Mouse (Mus musculus) stomach, postnatal 0 days (tissue): ENCODE measurements around the gene Pon3. TPM values are rescaled to one million over a fixed set of nuclear protein-coding genes. Genes with fewer than 3 reads are reported as not detected.

ENCODE experiments used
- ATAC-seq: fragments of 200-750 bp; cut with Nextera tagmentation; 2 replicates; pipeline ENCODE4 v1.8.0; 2017; ENCODE audit not compliant: low FRiP score, low TSS enrichment
- DNase-seq: peaks from one replicate; pipeline ENCODE4 v3.0.0-alpha.2; 2016; ENCODE audit warnings: low spot score
- H3K27ac ChIP-seq: fragments of 300-500 bp; sonication (generic); replicated peaks from 2 replicates; pipeline ENCODE4 v1.5.1; 2014; ENCODE audit warnings: mild to moderate bottlenecking, control low read depth
- H3K27me3 ChIP-seq: fragments of 300-500 bp; sonication (generic); 2 replicates; pipeline ENCODE4 v1.6.1; 2014; ENCODE audit warnings: low read length; ENCODE audit not compliant: control insufficient read depth, insufficient read depth
- H3K36me3 ChIP-seq: fragments of 300-500 bp; sonication (generic); 2 replicates; pipeline ENCODE4 v1.6.1; 2014; ENCODE audit warnings: low read length, mixed read lengths; ENCODE audit not compliant: control insufficient read depth, insufficient read depth
- H3K4me1 ChIP-seq: fragments of 300-500 bp; sonication (generic); replicated peaks from 2 replicates; pipeline ENCODE4 v1.6.1; 2014; ENCODE audit warnings: antibody characterized with exemption; ENCODE audit not compliant: control insufficient read depth, insufficient read depth
- H3K4me2 ChIP-seq: fragments of 300-500 bp; sonication (generic); replicated peaks from 2 replicates; pipeline ENCODE4 v1.6.1; 2014; ENCODE audit warnings: low read depth, mild to moderate bottlenecking, control low read depth, moderate library complexity
- H3K4me3 ChIP-seq: fragments of 300-500 bp; sonication (generic); 2 replicates; pipeline ENCODE4 v1.5.1; 2014; ENCODE audit warnings: low read depth, low read length, control low read depth
- H3K9ac ChIP-seq: fragments of 300-500 bp; sonication (generic); 2 replicates; pipeline ENCODE4 v1.6.1; 2014; ENCODE audit warnings: mild to moderate bottlenecking, low read length, control low read depth, mixed read lengths
- H3K9me3 ChIP-seq: fragments of 300-500 bp; sonication (generic); 2 replicates; pipeline ENCODE4 v1.6.1; 2016; ENCODE audit warnings: low read length; ENCODE audit not compliant: control insufficient read depth
- CTCF ChIP-seq: IDR thresholded peaks from 2 replicates; pipeline ENCODE4 v1.5.1; 2016; ENCODE audit warnings: antibody characterized with exemption, low read depth, mild to moderate bottlenecking, moderate library complexity
- EP300 ChIP-seq: optimal IDR thresholded peaks from 2 replicates; pipeline ENCODE3; 2016; ENCODE audit warnings: antibody characterized with exemption
- WGBS: fragments of 180-500 bp; shearing (Covaris S2); extraction: QIAGEN DNeasy Blood & Tissue Kit; methylation state at CpG from one replicate; pipeline ENCODE4 v1.1.7; 2014; 5-methylcytosine and 5-hydroxymethylcytosine counted together
- polyA plus RNA-seq: library from polyadenylated mRNA; unstranded; fragments of >200 nt; fragmentation: Nextera tagmentation; extraction: Ambion mirVana; gene quantifications from 2 replicates; pipeline ENCODE4 v1.2.1, GENCODE M21; 2015

Gene Pon3
- polyA plus RNA-seq, 1 experiment from 2014 or later, result 30.2 TPM

DNA sequence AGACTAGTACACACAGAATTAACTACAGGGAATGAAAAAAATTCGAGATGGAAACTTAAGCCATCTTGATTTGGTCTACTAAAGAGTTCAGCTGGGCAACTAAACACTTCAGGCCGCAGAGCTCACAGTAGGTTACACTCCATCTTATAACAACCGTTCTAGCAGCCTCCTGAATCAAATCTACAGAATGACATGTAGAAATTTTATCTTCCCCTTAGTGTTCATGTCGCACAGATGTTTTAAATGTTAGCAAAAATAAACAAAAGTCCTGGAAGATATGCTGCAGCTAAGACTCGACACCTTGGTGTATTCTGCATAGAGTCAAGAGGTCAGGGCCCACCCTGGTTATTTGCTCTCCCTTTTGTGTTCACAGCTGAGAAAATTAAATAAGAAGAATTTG, 31.8 kb upstream of the Pon3 start:
- Histone ChIP-seq H3K27ac (no peak overlapping the region), H3K36me3 (no peaks in the 10 kb centered on the region), H3K27me3 (no peaks in the 10 kb centered on the region), H3K9ac (no peak overlapping the region), H3K4me3 (no peak overlapping the region), H3K4me2 (no peak overlapping the region), H3K9me3 (no peaks in the 10 kb centered on the region), H3K4me1 (no peaks in the 10 kb centered on the region)
- WGBS, result 31% methylated on average over 5 of the region's 5 CpGs
- ATAC-seq (no peak), DNase-seq (no peak)
- TF ChIP-seq EP300 (no peak), CTCF (no peak)

- Histone ChIP-seq H3K36me3 (no peaks in the 10 kb centered on the region), H3K9me3 (no peaks in the 10 kb centered on the region), H3K27ac (no peak overlapping the region), H3K27me3 (no peaks in the 10 kb centered on the region), H3K9ac (no peak overlapping the region), H3K4me2 (no peak overlapping the region), H3K4me3 (no peak overlapping the region), H3K4me1 (no peaks in the 10 kb centered on the region)
- ATAC-seq (no peak), DNase-seq (no peak)
- WGBS, result 67% methylated on average over 2 of the region's 2 CpGs
- TF ChIP-seq EP300 (no peak), CTCF (no peak)
Measured at GRCm38 (mm10) chr6:5287392-5287791, 31.3 kb upstream of the Pon3 start.

- TF ChIP-seq EP300 (no peak), CTCF (no peak)
- Histone ChIP-seq H3K4me1 (no peaks in the 10 kb centered on the region), H3K27me3 (no peaks in the 10 kb centered on the region), H3K9ac (no peak overlapping the region), H3K36me3 (peaks cover 2% of the 10 kb centered on the region; the same call in 1 of the 2 replicates), H3K4me3 (no peak overlapping the region), H3K9me3 (no peaks in the 10 kb centered on the region), H3K27ac (no peak overlapping the region), H3K4me2 (no peak overlapping the region)
- WGBS, result 81% methylated on average over 7 of the region's 7 CpGs
- DNase-seq (no peak), ATAC-seq (no peak)
Measured at GRCm38 (mm10) chr6:5282418-5282817, 26.3 kb upstream of the Pon3 start.

GRCm38 (mm10) chr6:5280576-5281305, 24.7 kb upstream of the Pon3 start:
- WGBS, result 54% methylated on average over 6 of the region's 6 CpGs
- no peak overlapping the region for H3K4me2 ChIP-seq
- H3K27me3 ChIP-seq, result no peaks in the 10 kb centered on the region
- H3K9me3 ChIP-seq, result no peaks in the 10 kb centered on the region
- no peak for DNase-seq
- H3K27ac ChIP-seq, result no peak overlapping the region
- TF ChIP-seq EP300 (no peak), CTCF (no peak)
- H3K36me3 ChIP-seq, result peaks cover 6% of the 10 kb centered on the region; the same call in 1 of the 2 replicates
- ATAC-seq, result no peak
- no peak overlapping the region for H3K4me3 ChIP-seq
- no peak overlapping the region for H3K9ac ChIP-seq
- no peaks in the 10 kb centered on the region for H3K4me1 ChIP-seq

DNA sequence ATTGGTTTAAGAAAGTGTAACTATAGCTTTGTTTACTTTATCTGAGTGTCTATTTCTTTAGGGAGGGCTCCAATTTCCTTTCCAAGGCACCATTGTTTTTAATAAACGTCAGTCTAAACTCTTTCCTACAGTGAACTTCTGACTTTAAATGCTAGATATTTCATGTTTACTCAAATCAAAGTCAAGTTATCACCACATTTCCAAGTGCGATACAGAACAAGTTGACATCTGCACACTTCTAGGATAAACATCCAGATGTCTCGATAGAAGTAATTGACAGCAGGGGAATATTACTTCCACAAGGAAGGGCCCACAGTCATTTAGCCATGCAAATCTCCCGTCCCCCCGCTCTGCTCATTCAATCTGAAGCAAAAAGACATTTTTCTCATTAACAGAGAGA, 21.9 kb upstream of the Pon3 start:
- H3K9ac ChIP-seq, result no peak overlapping the region
- ATAC-seq, result no peak; the same call in 1 of the 2 replicates
- no peaks in the 10 kb centered on the region for H3K27me3 ChIP-seq
- DNase-seq, result no peak
- H3K9me3 ChIP-seq, result no peaks in the 10 kb centered on the region
- H3K4me2 ChIP-seq, result no peak overlapping the region
- H3K4me3 ChIP-seq, result no peak overlapping the region
- no peaks in the 10 kb centered on the region for H3K4me1 ChIP-seq
- 30% methylated on average over 5 of the region's 5 CpGs for WGBS
- peaks cover 6% of the 10 kb centered on the region; the same call in 1 of the 2 replicates for H3K36me3 ChIP-seq
- TF ChIP-seq CTCF (no peak), EP300 (no peak)
- no peak overlapping the region for H3K27ac ChIP-seq

GRCm38 (mm10) chr6:5269641-5270040, 13.6 kb upstream of the Pon3 start:
- Histone ChIP-seq H3K4me1 (no peaks in the 10 kb centered on the region), H3K4me3 (no peak overlapping the region), H3K9me3 (no peaks in the 10 kb centered on the region), H3K9ac (no peak overlapping the region), H3K27me3 (no peaks in the 10 kb centered on the region), H3K27ac (no peak overlapping the region), H3K4me2 (no peak overlapping the region), H3K36me3 (peaks cover 6% of the 10 kb centered on the region)
- no peak for TF ChIP-seq EP300
- no peak for TF ChIP-seq CTCF
- ATAC-seq (no peak), DNase-seq (no peak)
- 83% methylated on average over 6 of the region's 6 CpGs for WGBS
